Mouse (Mus musculus) heart, embryonic 14.5 days (tissue): ENCODE measurements around the gene Lhb. TPM values are rescaled to one million over a fixed set of nuclear protein-coding genes. Genes with fewer than 3 reads are reported as not detected.

Source experiments
- ATAC-seq: fragments of 200-750 bp; cut with Nextera tagmentation; 2 replicates; pipeline ENCODE4 v1.8.0; 2017; ENCODE audit warnings: low read depth, moderate TSS enrichment; ENCODE audit not compliant: insufficient number of reproducible peaks, insufficient read depth, low FRiP score
- H3K27ac ChIP-seq, 2 experiments: fragments of 200-500 bp in 1 of 2; fragments of 300-500 bp in 1 of 2; sonication (generic) in 1 of 2; replicated peaks in 1 of 2; 2 replicates each; pipeline ENCODE4 v1.5.1; 2012 to 2014; ENCODE audit warnings: low read depth in 2 of 2, low read length in 2 of 2, control low read depth in 1 of 2, mild to moderate bottlenecking in 1 of 2, mixed read lengths in 1 of 2; ENCODE audit not compliant: control insufficient read depth in 1 of 2, insufficient read depth in 1 of 2
- H3K27me3 ChIP-seq: fragments of 300-500 bp; sonication (generic); 2 replicates; pipeline ENCODE4 v1.6.1; 2014; ENCODE audit warnings: mild to moderate bottlenecking, low read length, control low read depth; ENCODE audit not compliant: control insufficient read depth, insufficient read depth
- H3K36me3 ChIP-seq: fragments of 300-500 bp; sonication (generic); 2 replicates; pipeline ENCODE4 v1.6.1; 2014; ENCODE audit warnings: mild to moderate bottlenecking, control low read depth, low read length, mixed read lengths; ENCODE audit not compliant: control insufficient read depth, insufficient read depth
- H3K4me1 ChIP-seq, 2 experiments: fragments of 200-500 bp in 1 of 2; fragments of 300-500 bp in 1 of 2; sonication (generic) in 1 of 2; 2 replicates each; pipeline ENCODE4 v1.6.1; 2012 to 2014; ENCODE audit warnings: low read length in 2 of 2, control low read depth in 1 of 2, mixed read lengths in 1 of 2; ENCODE audit not compliant: control insufficient read depth in 2 of 2, insufficient read depth in 2 of 2
- H3K4me2 ChIP-seq: fragments of 300-500 bp; sonication (generic); 2 replicates; pipeline ENCODE4 v1.6.1; 2014; ENCODE audit warnings: mild to moderate bottlenecking, low read length
- H3K4me3 ChIP-seq, 2 experiments: fragments of 200-500 bp in 1 of 2; fragments of 300-500 bp in 1 of 2; sonication (generic) in 1 of 2; 2 replicates each; pipeline ENCODE4 v1.5.1; 2012 to 2014; ENCODE audit warnings: low read length in 2 of 2, mild to moderate bottlenecking in 2 of 2, control low read depth in 1 of 2, low read depth in 1 of 2, moderate library complexity in 1 of 2; ENCODE audit not compliant: control insufficient read depth in 1 of 2, insufficient read depth in 1 of 2
- H3K9ac ChIP-seq: fragments of 300-500 bp; sonication (generic); 2 replicates; pipeline ENCODE4 v1.6.1; 2014; ENCODE audit warnings: mild to moderate bottlenecking, low read length
- H3K9me3 ChIP-seq: fragments of 300-500 bp; sonication (generic); 2 replicates; pipeline ENCODE4 v1.6.1; 2016; ENCODE audit warnings: low read length, control low read depth; ENCODE audit not compliant: control insufficient read depth
- WGBS: fragments of 180-500 bp; shearing (Covaris S2); extraction: QIAGEN DNeasy Blood & Tissue Kit; methylation state at CpG from one replicate; pipeline ENCODE4 v1.1.7; 2014; 5-methylcytosine and 5-hydroxymethylcytosine counted together
- polyA plus RNA-seq: library from polyadenylated mRNA; unstranded; fragments of >200 nt; fragmentation: Nextera tagmentation; extraction: Ambion mirVana; gene quantifications from 2 replicates; pipeline ENCODE4 v1.2.1, GENCODE M21; 2014

The Lhb gene
- polyA plus RNA-seq, 1 experiment from 2014 or later, result not detected

GRCm38 (mm10) chr7:45447325-45447990, 26.8 kb downstream of the Lhb start:
- Histone ChIP-seq H3K36me3 (peaks cover 78% of the 10 kb centered on the region), H3K9me3 (no peaks in the 10 kb centered on the region)

DNA sequence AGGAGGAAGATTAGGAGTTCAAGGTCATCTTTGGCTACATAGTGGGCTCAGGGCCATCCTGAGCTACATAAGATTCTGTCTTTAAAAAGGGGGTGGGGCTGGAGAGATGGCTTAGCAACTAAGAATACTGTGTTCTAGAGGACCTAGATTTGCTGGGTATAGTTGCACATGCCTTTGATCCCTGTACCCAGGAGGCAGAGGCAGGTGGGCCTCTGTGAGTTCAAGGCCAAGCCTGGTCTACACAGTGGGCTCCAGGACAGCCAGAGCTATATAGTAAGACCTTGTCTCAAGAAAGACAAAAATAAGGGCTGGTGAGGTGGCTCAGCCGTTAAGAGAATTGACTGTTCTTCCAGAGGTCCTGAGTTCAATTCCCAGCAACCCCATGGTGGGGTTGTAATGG, 29.4 kb downstream of the Lhb start:
- Histone ChIP-seq H3K4me2 (no peak overlapping the region), H3K36me3 (peaks cover 78% of the 10 kb centered on the region), H3K4me3 (no peak overlapping the region), H3K27me3 (no peaks in the 10 kb centered on the region), H3K27ac (no peak overlapping the region), H3K9me3 (no peaks in the 10 kb centered on the region), H3K4me1 (no peaks in the 10 kb centered on the region), H3K9ac (no peak overlapping the region)
- 94% methylated on average over 1 of the region's 1 CpGs for WGBS
- no peak for ATAC-seq

More at GRCm38 (mm10) chr7:45447325-45447990, 26.8 kb downstream of the Lhb start:
- peak overlapping the region; percentile 22; the same call in 1 of the 2 replicates for H3K9ac ChIP-seq
- no peak overlapping the region; a peak in 1 of 4 replicates for H3K27ac ChIP-seq
- H3K4me2 ChIP-seq, result no peak overlapping the region
- H3K4me1 ChIP-seq, result no peaks in the 10 kb centered on the region
- no peak overlapping the region for H3K4me3 ChIP-seq
- no peak for ATAC-seq
- H3K27me3 ChIP-seq, result no peaks in the 10 kb centered on the region
- 31% methylated on average over 11 of the region's 11 CpGs for WGBS

GRCm38 (mm10) chr7:45451344-45451982, 30.8 kb downstream of the Lhb start:
- Histone ChIP-seq H3K4me3 (no peak overlapping the region), H3K9me3 (no peaks in the 10 kb centered on the region), H3K4me2 (no peak overlapping the region), H3K27me3 (no peaks in the 10 kb centered on the region), H3K9ac (no peak overlapping the region), H3K36me3 (peaks cover 70% of the 10 kb centered on the region), H3K27ac (no peak overlapping the region), H3K4me1 (peaks cover 0 to under 1% of the 10 kb centered on the region in 2 experiments; a peak in 1 of 4 replicates)
- 55% methylated on average over 23 of the region's 23 CpGs for WGBS
- no peak for ATAC-seq

DNA sequence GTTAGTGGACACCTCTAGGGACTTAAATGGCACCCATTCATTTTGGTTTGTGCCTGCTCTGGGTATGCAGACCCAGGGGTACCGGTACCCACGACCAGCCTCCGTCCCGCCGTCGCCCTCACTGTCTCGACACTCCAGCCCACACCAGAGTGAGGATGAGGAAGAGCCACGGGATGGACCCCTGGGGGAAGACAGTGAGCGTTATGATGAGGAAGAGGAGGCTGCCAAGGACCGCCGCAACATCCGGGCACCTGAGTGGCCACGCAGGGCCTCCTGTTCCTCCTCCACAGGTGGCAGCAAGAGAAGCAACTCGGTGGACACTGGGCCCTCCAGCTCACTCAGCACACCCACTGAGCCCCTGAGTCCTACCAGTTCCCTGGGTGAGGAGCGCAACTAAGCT, 34.4 kb downstream of the Lhb start:
- Histone ChIP-seq H3K36me3 (peaks cover 64% of the 10 kb centered on the region), H3K4me2 (no peak overlapping the region), H3K4me1 (peaks cover 9 to 19% of the 10 kb centered on the region in 2 experiments)

GRCm38 (mm10) chr7:45455932-45456696, 35.5 kb downstream of the Lhb start:
- Histone ChIP-seq H3K9ac (no peak overlapping the region; the same call in 1 of the 2 replicates), H3K27ac (peak overlapping the region in 1 of 2 experiments; percentile 4; a peak in 1 of 4 replicates), H3K27me3 (no peaks in the 10 kb centered on the region), H3K9me3 (no peaks in the 10 kb centered on the region), H3K4me3 (no peak overlapping the region), H3K4me2 (peak overlapping the region; percentile 90), H3K4me1 (peaks cover 18 to 30% of the 10 kb centered on the region in 2 experiments), H3K36me3 (peaks cover 62% of the 10 kb centered on the region)
- 69% methylated on average over 13 of the region's 13 CpGs for WGBS
- ATAC-seq, result no peak

More for the DNA sequence above, 34.4 kb downstream of the Lhb start:
- no peak for ATAC-seq
- no peaks in the 10 kb centered on the region for H3K9me3 ChIP-seq
- no peak overlapping the region for H3K27ac ChIP-seq
- H3K27me3 ChIP-seq, result no peaks in the 10 kb centered on the region
- 86% methylated on average over 15 of the region's 15 CpGs for WGBS
- no peak overlapping the region for H3K4me3 ChIP-seq
- no peak overlapping the region for H3K9ac ChIP-seq

- Histone ChIP-seq H3K9me3 (no peaks in the 10 kb centered on the region), H3K27ac (peak overlapping the region; percentile 1 to 4; a peak in 1 of 4 replicates), H3K4me3 (peak overlapping the region in 1 of 2 experiments; percentile 85; a peak in 1 of 4 replicates), H3K9ac (peak overlapping the region; percentile 93; the same call in 1 of the 2 replicates), H3K4me2 (peak overlapping the region; percentile 90), H3K27me3 (no peaks in the 10 kb centered on the region), H3K36me3 (peaks cover 62% of the 10 kb centered on the region), H3K4me1 (peaks cover 18 to 32% of the 10 kb centered on the region in 2 experiments)
- WGBS, result 39% methylated on average over 9 of the region's 9 CpGs
- ATAC-seq, result no peak
Measured at GRCm38 (mm10) chr7:45456721-45457203, 36.1 kb downstream of the Lhb start.
